Mouse (Mus musculus): ENCODE data around the gene Pklr. TPM values are rescaled to one million over a fixed set of nuclear protein-coding genes. Genes with fewer than 3 reads are reported as not detected.
A peak's percentile ranks its signal among the peaks of the same experiment; 100 is the strongest.

Pklr gene
- polyA plus RNA-seq (2011; ENCODE audit: insufficient read depth, insufficient read length, low replicate concordance, missing spikeins): 14.3 and 16.0 TPM in 2 replicates

DNA sequence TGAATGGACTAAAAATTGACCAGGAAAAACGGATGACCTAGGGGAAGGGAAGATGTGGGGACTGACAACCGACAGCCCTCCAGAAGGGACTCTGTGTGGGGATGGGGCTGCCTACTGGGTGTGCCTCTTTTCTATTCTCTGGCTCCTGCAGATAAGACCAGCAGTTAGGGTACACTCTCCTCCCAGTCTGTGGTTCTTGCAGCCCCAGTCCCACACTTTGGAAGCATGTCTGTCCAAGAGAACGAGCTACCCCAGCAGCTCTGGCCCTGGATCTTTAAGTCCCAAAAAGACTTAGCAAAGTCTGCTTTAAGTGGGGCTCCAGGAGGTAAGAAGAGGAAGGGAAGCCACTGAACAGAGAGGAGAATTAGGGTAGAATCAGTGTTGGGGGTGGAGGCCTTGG is at the start of gene Pklr:
Gene Pklr (plus strand): TSS at position 185 of the 400 bp plus-strand sequence.
- Histone ChIP-seq H3K4me1 (ENCODE audit: control insufficient read depth, insufficient read depth, low read length) (no peaks in the 10 kb centered on the region), H3K27ac (ENCODE audit: control insufficient read depth, insufficient read depth, low read depth, low read length, poor library complexity) (peak within 1 kb of the TSS; percentile 32; the same call in 1 of the 2 replicates), H3K4me3 (replicated peaks; ENCODE audit: control insufficient read depth, low read depth, low read length) (peak within 1 kb of the TSS; percentile 52)
- TF ChIP-seq CTCF (IDR thresholded peaks at IDR 0.05; ENCODE audit: control insufficient read depth, insufficient read depth, low read length) (no peak), POLR2A (IDR thresholded peaks at IDR 0.05; ENCODE audit: borderline replicate concordance, control insufficient read depth, low read depth, low read length) (no peak)
- 46% methylated on average over 3 of the region's 3 CpGs for WGBS

DNA sequence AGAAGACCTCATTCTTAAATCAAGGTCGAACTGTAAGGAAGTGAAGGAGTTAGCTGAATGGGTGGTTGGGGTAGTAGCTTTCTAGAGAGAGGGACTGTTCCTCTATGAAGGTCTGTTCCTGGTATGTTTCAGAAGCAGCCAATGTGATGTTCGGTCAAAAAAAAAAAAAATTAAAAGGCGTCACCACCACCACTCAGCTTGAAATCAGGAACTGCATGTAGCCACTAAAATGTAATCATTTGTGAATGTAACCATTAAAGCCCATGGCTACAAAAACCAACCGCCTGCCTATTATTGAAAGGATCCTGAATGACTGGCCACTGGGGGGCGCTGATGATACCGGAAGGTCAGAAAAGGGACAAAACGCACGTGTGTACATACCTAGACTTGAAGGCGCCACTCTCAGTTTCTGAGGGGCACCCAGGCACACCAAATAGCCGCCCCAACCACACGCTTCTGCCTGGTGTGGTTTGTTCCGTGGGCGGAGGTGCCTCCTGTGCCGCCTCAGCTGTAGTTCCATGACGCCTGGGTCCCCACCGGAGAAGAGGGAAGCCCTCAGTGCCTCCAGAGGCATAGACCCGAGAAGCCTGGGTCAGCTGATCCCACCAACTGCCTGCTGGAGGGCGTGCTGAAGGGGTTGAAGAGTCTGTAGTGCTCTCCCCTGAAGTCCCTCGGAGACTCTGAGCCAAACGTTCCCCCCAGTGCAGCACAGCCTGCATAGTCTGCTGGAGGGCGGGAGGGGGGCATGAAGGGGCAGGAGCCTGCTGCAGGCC is 48.4 kb upstream of the Pklr start:
- Histone ChIP-seq H3K4me1 (ENCODE audit: control insufficient read depth, insufficient read depth, low read length) (peaks cover 1% of the 10 kb centered on the region; the same call in 1 of the 2 replicates), H3K4me3 (replicated peaks; ENCODE audit: control insufficient read depth, low read depth, low read length) (no peak overlapping the region), H3K27ac (ENCODE audit: control insufficient read depth, insufficient read depth, low read depth, low read length, poor library complexity) (no peak overlapping the region)
- TF ChIP-seq POLR2A (IDR thresholded peaks at IDR 0.05; ENCODE audit: borderline replicate concordance, control insufficient read depth, low read depth, low read length) (no peak), CTCF (IDR thresholded peaks at IDR 0.05; ENCODE audit: control insufficient read depth, insufficient read depth, low read length) (peak; percentile 71)
- 10% methylated on average over 21 of the region's 21 CpGs for WGBS

DNA sequence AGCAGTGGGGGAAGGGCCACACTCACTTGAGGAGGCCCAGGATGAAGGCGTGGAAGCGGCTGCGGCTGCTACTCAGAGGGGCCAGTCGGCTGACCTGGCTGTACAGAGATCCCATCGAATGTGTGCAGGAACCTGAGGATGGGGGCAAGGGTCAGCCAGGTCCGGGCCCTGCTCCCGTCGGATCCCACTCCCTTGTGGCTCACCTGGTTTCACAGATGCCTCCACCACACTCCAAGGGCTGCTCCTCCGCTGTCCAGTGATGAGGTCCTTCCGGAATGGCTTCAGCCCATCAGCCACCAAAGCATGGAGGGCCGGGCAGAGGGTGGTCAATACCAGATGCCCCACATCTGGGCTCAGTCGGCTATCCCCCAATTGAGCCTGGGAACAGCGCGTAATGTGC is 47.0 kb upstream of the Pklr start:
- Histone ChIP-seq H3K27ac (ENCODE audit: control insufficient read depth, insufficient read depth, low read depth, low read length, poor library complexity) (no peak overlapping the region), H3K4me3 (replicated peaks; ENCODE audit: control insufficient read depth, low read depth, low read length) (peak overlapping the region; percentile 67), H3K4me1 (ENCODE audit: control insufficient read depth, insufficient read depth, low read length) (no peaks in the 10 kb centered on the region; the same call in 1 of the 2 replicates)
- TF ChIP-seq POLR2A (IDR thresholded peaks at IDR 0.05; ENCODE audit: borderline replicate concordance, control insufficient read depth, low read depth, low read length): no peak
- no peak for TF ChIP-seq CTCF (IDR thresholded peaks at IDR 0.05; ENCODE audit: control insufficient read depth, insufficient read depth, low read length)
- 47% methylated on average over 14 of the region's 14 CpGs for WGBS

DNA sequence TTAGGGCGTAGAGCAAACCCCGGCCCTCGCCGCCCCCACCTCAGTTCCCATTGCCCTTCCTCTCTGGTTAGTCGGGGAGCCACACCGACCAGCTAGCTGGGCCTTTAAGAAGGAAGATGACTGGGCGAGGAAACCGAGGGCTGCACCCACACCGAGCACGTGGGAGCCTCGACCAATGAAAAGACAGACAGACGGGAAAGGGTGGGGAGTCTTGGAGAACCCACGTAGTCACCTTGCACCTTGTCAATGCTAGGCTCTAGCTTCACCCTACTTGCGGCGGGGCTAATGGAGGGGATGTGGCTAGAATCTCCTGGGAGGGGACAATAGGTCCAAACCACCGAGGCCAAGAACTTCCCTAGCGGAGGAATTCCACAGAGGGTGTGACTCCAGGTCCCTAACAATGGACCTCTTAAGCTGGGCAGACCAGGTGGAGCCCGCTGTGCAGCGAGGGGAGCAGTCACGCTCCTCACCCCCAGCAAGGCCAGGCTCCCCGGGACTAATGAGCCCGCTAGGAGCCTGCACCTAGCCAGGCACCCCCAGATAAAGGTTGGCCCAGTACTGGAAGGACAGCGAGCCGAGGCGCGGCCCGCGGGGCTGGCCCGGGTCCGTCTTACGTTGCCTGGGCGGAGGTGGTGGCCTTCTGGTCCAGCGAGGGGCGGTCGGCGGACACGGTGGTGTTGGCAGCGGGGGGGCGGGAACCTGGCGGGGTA is 45.9 kb upstream of the Pklr start:
- peak overlapping the region; percentile 67 for H3K4me3 ChIP-seq (replicated peaks; ENCODE audit: control insufficient read depth, low read depth, low read length)

GRCm38 (mm10) chr3:89090694-89091655 is 45.0 kb upstream of the Pklr start:
- peak overlapping the region; percentile 67 for H3K4me3 ChIP-seq (replicated peaks; ENCODE audit: control insufficient read depth, low read depth, low read length)
- H3K27ac ChIP-seq (ENCODE audit: control insufficient read depth, insufficient read depth, low read depth, low read length, poor library complexity): no peak overlapping the region
- no peaks in the 10 kb centered on the region; the same call in 1 of the 2 replicates for H3K4me1 ChIP-seq (ENCODE audit: control insufficient read depth, insufficient read depth, low read length)
- no peak for TF ChIP-seq POLR2A (IDR thresholded peaks at IDR 0.05; ENCODE audit: borderline replicate concordance, control insufficient read depth, low read depth, low read length)
- peak; percentile 52; the same call in 1 of the 2 replicates for TF ChIP-seq CTCF (IDR thresholded peaks at IDR 0.05; ENCODE audit: control insufficient read depth, insufficient read depth, low read length)
- under 1% methylated on average over 73 of the region's 74 CpGs for WGBS

More for the DNA sequence above, 45.9 kb upstream of the Pklr start:
- TF ChIP-seq CTCF (IDR thresholded peaks at IDR 0.05; ENCODE audit: control insufficient read depth, insufficient read depth, low read length): no peak
- peak; percentile 68 for TF ChIP-seq POLR2A (IDR thresholded peaks at IDR 0.05; ENCODE audit: borderline replicate concordance, control insufficient read depth, low read depth, low read length)
- WGBS: under 1% methylated on average over 40 of the region's 40 CpGs
- Histone ChIP-seq H3K4me1 (ENCODE audit: control insufficient read depth, insufficient read depth, low read length) (no peaks in the 10 kb centered on the region; the same call in 1 of the 2 replicates), H3K27ac (ENCODE audit: control insufficient read depth, insufficient read depth, low read depth, low read length, poor library complexity) (peak overlapping the region; percentile 26; the same call in 1 of the 2 replicates)

DNA sequence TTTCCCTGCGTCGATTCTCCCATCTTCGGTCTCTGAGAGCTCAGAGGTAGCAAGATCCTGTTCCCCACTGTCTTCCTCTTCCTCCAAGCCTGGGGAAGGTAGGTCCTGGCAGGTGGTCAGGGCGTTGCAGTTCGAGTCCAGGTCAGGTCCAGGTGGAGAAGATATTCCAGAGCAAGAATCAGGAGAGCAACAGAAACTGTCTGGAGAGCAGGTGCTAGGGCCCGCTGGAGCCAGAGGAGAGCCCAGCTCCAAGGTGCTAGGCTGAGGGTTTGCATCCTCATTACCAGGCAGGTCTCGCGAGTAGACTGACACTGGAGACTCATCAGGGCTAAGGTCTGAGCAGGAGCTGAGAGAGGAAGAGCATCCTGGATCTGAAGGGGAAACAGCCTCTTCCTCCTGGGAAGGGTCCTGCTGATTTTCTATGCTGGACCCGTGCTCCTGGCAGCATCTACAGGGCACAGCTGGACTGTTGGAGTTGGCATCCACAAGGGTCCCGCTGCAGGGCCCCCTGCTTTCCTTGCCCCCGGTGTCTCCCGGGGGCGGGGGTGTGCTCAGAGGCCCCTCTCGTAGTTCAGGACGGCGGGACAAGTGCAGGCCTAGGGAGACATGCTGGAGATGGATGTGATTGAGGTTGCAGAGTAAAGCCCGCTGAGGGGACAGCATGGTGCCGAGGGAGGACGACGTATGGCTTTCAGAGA is 44.0 kb upstream of the Pklr start:
- Histone ChIP-seq H3K4me3 (replicated peaks; ENCODE audit: control insufficient read depth, low read depth, low read length) (no peak overlapping the region), H3K27ac (ENCODE audit: control insufficient read depth, insufficient read depth, low read depth, low read length, poor library complexity) (no peak overlapping the region), H3K4me1 (ENCODE audit: control insufficient read depth, insufficient read depth, low read length) (no peaks in the 10 kb centered on the region; the same call in 1 of the 2 replicates)
- WGBS: 26% methylated on average over 20 of the region's 20 CpGs
- TF ChIP-seq POLR2A (IDR thresholded peaks at IDR 0.05; ENCODE audit: borderline replicate concordance, control insufficient read depth, low read depth, low read length) (no peak), CTCF (IDR thresholded peaks at IDR 0.05; ENCODE audit: control insufficient read depth, insufficient read depth, low read length) (no peak)

GRCm38 (mm10) chr3:89092509-89093090 is 43.3 kb upstream of the Pklr start:
- TF ChIP-seq POLR2A (IDR thresholded peaks at IDR 0.05; ENCODE audit: borderline replicate concordance, control insufficient read depth, low read depth, low read length) (no peak), CTCF (IDR thresholded peaks at IDR 0.05; ENCODE audit: control insufficient read depth, insufficient read depth, low read length) (no peak)
- 33% methylated on average over 11 of the region's 11 CpGs for WGBS
- no peak overlapping the region for H3K27ac ChIP-seq (ENCODE audit: control insufficient read depth, insufficient read depth, low read depth, low read length, poor library complexity)
- no peaks in the 10 kb centered on the region; the same call in 1 of the 2 replicates for H3K4me1 ChIP-seq (ENCODE audit: control insufficient read depth, insufficient read depth, low read length)
- H3K4me3 ChIP-seq (replicated peaks; ENCODE audit: control insufficient read depth, low read depth, low read length): no peak overlapping the region

Measured in bone marrow, adult 2 months (tissue).